Mouse (Mus musculus): ENCODE measurements around the gene 3110040N11Rik.

DNA sequence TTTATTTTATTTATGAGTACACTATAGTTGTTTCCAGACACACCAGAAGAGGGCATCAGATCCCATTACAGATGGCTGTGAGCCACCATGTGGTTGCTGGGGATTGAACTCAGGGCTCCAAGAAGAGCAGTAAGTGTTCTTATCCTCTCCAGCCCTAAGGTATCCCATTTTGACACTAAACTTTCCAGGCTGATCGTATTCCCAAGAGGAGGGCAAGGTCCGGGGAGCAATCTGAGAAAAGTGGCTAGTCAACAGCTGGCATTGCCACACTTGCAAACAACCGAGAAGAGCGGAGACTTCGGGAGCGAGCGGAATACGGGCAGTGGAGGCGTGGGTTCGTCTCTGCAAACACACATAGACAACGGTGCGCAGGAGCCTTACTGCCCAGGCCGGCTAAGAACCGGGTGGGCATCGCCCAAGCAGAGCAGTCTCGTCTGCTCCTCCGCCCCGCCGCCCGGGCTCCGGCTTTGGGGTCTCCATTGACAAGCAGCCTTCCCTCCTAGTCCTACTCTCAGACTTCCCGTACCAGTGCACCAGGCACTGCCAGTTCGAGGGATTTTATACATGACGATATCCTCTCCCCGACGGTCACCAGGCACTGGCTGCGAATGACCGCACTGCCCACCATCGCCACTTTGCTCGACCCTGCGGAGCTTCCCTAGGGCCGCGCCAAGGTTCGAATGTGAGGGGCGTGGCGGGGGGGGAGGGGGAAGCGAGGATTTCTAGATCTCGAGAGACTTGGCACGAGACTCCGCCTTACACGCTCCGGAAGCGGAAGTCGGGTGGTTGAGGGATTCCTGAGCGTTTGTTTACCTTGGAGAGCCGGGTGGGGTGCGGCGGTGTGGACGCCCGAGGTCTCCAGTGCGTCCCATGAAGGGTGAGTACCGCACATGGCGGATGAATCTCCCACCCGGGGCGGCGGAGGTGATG is 26.8 kb downstream of the 3110040N11Rik start, which contains the start of gene Ramac:
- TF ChIP-seq CTCF (conservative IDR thresholded peaks at IDR 0.05; ENCODE audit: low read length) (peak; percentile 28; the same call in 1 of the 2 replicates), POU5F1 (IDR thresholded peaks at IDR 0.05; ENCODE audit: borderline replicate concordance, low read length) (no peak)
